Mouse (Mus musculus) erythroblast, embryonic 14.5 days (primary cell): Measurements from ENCODE around the gene Dpysl5. TPM values are rescaled to one million over a fixed set of nuclear protein-coding genes. Genes with fewer than 3 reads are reported as not detected.
"Not testable (repeated sequence)": the region's sequence is repeated elsewhere in the genome, so short reads cannot be mapped to it uniquely, and the experiment has no call there.

ENCODE experiments used
- H3K27me3 ChIP-seq: 2 replicates; pipeline ENCODE4 v1.6.1; 2012; ENCODE audit warnings: inconsistent platforms; ENCODE audit not compliant: control insufficient read depth
- H3K36me3 ChIP-seq: 2 replicates; pipeline ENCODE4 v1.6.1; 2012; ENCODE audit warnings: mild to moderate bottlenecking, inconsistent platforms; ENCODE audit not compliant: control insufficient read depth
- H3K4me1 ChIP-seq: 2 replicates; pipeline ENCODE4 v1.6.1; 2012; ENCODE audit warnings: inconsistent platforms; ENCODE audit not compliant: control insufficient read depth
- H3K4me3 ChIP-seq: replicated peaks from 2 replicates; pipeline ENCODE3; 2012; ENCODE audit warnings: moderate library complexity, mild to moderate bottlenecking, inconsistent platforms
- H3K9me3 ChIP-seq: 2 replicates; pipeline ENCODE4 v1.6.1; 2012; ENCODE audit warnings: low read length, inconsistent platforms, mixed read lengths; ENCODE audit not compliant: control insufficient read depth
- GATA1 ChIP-seq: IDR thresholded peaks from 2 replicates; pipeline ENCODE4 v1.6.1; 2012; ENCODE audit warnings: low read length, inconsistent platforms, mixed read lengths
- TAL1 ChIP-seq: IDR thresholded peaks from 3 replicates; pipeline ENCODE4 v1.6.1; 2012; ENCODE audit warnings: low read length, inconsistent platforms, mixed read lengths
- polyA plus RNA-seq: library from polyadenylated mRNA; stranded (reverse); fragments of >175 nt; gene quantifications from 2 replicates; pipeline ENCODE4 v1.2.3, GENCODE M21; 2012

Gene Dpysl5
- polyA plus RNA-seq, 1 experiment = not detected

- H3K9me3 ChIP-seq = no peaks in the 10 kb centered on the region
- H3K27me3 ChIP-seq = no peaks in the 10 kb centered on the region
- peaks cover 77% of the 10 kb centered on the region for H3K36me3 ChIP-seq
- peaks cover 40% of the 10 kb centered on the region for H3K4me1 ChIP-seq
- no peak overlapping the region for H3K4me3 ChIP-seq
- no peak for TF ChIP-seq TAL1
- TF ChIP-seq GATA1 = no peak
Measured at GRCm38 (mm10) chr5:30670091-30670490, 41.3 kb upstream of the Dpysl5 start.

- H3K4me3 ChIP-seq = no peak overlapping the region
- TF ChIP-seq GATA1 = no peak
- no peak for TF ChIP-seq TAL1
Measured at GRCm38 (mm10) chr5:30674001-30674400, 37.4 kb upstream of the Dpysl5 start.

GRCm38 (mm10) chr5:30676800-30677199 is 34.6 kb upstream of the Dpysl5 start:
- peaks cover 73% of the 10 kb centered on the region for H3K36me3 ChIP-seq
- H3K9me3 ChIP-seq = no peaks in the 10 kb centered on the region
- H3K4me3 ChIP-seq = no peak overlapping the region
- peaks cover 1% of the 10 kb centered on the region; the same call in 1 of the 2 replicates for H3K4me1 ChIP-seq
- TF ChIP-seq GATA1 = no peak
- no peak for TF ChIP-seq TAL1
- no peaks in the 10 kb centered on the region for H3K27me3 ChIP-seq

More at GRCm38 (mm10) chr5:30674001-30674400, 37.4 kb upstream of the Dpysl5 start:
- Histone ChIP-seq H3K36me3 (peaks cover 98% of the 10 kb centered on the region), H3K27me3 (no peaks in the 10 kb centered on the region), H3K4me1 (peaks cover 13% of the 10 kb centered on the region), H3K9me3 (no peaks in the 10 kb centered on the region)

- H3K36me3 ChIP-seq = peaks cover 60% of the 10 kb centered on the region
- H3K4me1 ChIP-seq, H3K9me3 ChIP-seq, H3K4me3 ChIP-seq, H3K27me3 ChIP-seq: not testable (repeated sequence)
Measured at GRCm38 (mm10) chr5:30678069-30678468, 33.3 kb upstream of the Dpysl5 start.

- no peaks in the 10 kb centered on the region for H3K27me3 ChIP-seq
- no peaks in the 10 kb centered on the region for H3K4me1 ChIP-seq
- peaks cover 53% of the 10 kb centered on the region for H3K36me3 ChIP-seq
- no peak for TF ChIP-seq TAL1
- TF ChIP-seq GATA1 = no peak
- H3K9me3 ChIP-seq = no peaks in the 10 kb centered on the region
- H3K4me3 ChIP-seq = no peak overlapping the region
Measured at GRCm38 (mm10) chr5:30678722-30679296, 32.6 kb upstream of the Dpysl5 start.

GRCm38 (mm10) chr5:30679593-30679992 is 31.8 kb upstream of the Dpysl5 start:
- TF ChIP-seq TAL1 (no peak), GATA1 (no peak)
- Histone ChIP-seq H3K4me3 (no peak overlapping the region), H3K36me3 (peaks cover 45% of the 10 kb centered on the region), H3K4me1 (no peaks in the 10 kb centered on the region), H3K27me3 (no peaks in the 10 kb centered on the region), H3K9me3 (no peaks in the 10 kb centered on the region)

- H3K4me1 ChIP-seq = no peaks in the 10 kb centered on the region
- H3K9me3 ChIP-seq = no peaks in the 10 kb centered on the region
- TF ChIP-seq GATA1 = no peak
- no peak for TF ChIP-seq TAL1
- no peaks in the 10 kb centered on the region for H3K27me3 ChIP-seq
- no peak overlapping the region for H3K4me3 ChIP-seq
- H3K36me3 ChIP-seq = peaks cover 21% of the 10 kb centered on the region
Measured at GRCm38 (mm10) chr5:30681970-30682369, 29.4 kb upstream of the Dpysl5 start.

GRCm38 (mm10) chr5:30682967-30683600 is 28.3 kb upstream of the Dpysl5 start:
- H3K9me3 ChIP-seq = no peaks in the 10 kb centered on the region
- no peak overlapping the region for H3K4me3 ChIP-seq
- H3K4me1 ChIP-seq = no peaks in the 10 kb centered on the region
- H3K36me3 ChIP-seq = peaks cover 10% of the 10 kb centered on the region
- H3K27me3 ChIP-seq = no peaks in the 10 kb centered on the region
- TF ChIP-seq GATA1 (no peak), TAL1 (no peak)

- Histone ChIP-seq H3K9me3 (no peaks in the 10 kb centered on the region), H3K36me3 (peaks cover 3% of the 10 kb centered on the region), H3K27me3 (no peaks in the 10 kb centered on the region), H3K4me3 (no peak overlapping the region), H3K4me1 (no peaks in the 10 kb centered on the region)
- no peak for TF ChIP-seq TAL1
- TF ChIP-seq GATA1 = no peak
Measured at GRCm38 (mm10) chr5:30683993-30684392, 27.4 kb upstream of the Dpysl5 start.

- Histone ChIP-seq H3K27me3 (no peaks in the 10 kb centered on the region), H3K4me3 (no peak overlapping the region), H3K9me3 (no peaks in the 10 kb centered on the region), H3K4me1 (no peaks in the 10 kb centered on the region), H3K36me3 (no peaks in the 10 kb centered on the region)
- TF ChIP-seq GATA1 (no peak), TAL1 (no peak)
Measured at GRCm38 (mm10) chr5:30686781-30687180, 24.6 kb upstream of the Dpysl5 start.
